Mouse (Mus musculus) G1E (cell line): ENCODE data around the gene Tmem40.

ENCODE experiments used
- CTCF ChIP-seq: IDR thresholded peaks from 2 replicates; pipeline ENCODE4 v1.5.1; 2012; ENCODE audit warnings: low read depth, low read length, inconsistent platforms, mixed read lengths
- POLR2AphosphoS5 ChIP-seq: IDR thresholded peaks from 2 replicates; pipeline ENCODE4 v1.6.1; 2012; ENCODE audit warnings: low read depth, low read length, inconsistent platforms; ENCODE audit not compliant: insufficient replicate concordance

DNA sequence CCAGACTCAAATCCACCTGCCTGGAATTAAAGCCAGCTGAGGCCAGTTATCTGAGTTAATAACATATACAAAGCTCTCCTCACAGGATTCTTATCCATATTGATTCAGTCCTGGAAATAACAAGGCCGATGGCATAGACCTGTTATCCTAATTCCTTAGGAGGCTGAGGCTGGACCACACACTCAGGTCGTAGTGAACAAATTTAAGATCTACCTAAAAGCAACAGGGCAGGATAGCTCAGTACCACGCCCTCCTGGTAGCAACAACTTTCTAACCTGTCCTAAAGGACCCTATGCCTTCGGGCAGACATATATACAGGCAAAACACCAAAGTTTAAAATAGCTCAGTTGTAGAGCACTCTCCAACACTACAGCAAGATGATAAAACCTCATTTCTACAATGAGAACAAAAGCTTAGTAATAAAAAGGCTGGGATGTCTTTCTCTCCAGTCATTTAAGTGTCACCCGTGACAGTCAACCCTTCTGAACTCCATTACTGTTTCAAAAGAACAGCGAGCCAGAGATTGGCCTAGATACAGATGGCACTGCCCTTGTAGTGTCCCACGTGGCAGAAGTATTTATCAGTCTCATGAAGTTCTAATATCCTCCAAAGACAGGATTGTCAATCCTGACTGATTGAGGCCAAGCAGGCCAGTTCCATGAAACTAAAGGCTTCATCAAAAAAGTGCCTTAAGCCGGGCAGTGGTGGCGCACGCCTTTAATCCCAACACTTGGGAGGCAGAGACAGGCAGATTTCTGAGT, 42.4 kb upstream of the Tmem40 start:
- TF ChIP-seq POLR2AphosphoS5 (no peak), CTCF (no peak)
